Mouse (Mus musculus): ENCODE data around the gene Myo15. TPM values are rescaled to one million over a fixed set of nuclear protein-coding genes. Genes with fewer than 3 reads are reported as not detected.

Myo15 gene
- polyA plus RNA-seq, 1 experiment from 2014 or later: 0.18 TPM

- Histone ChIP-seq H3K27me3 (replicated peaks) (peaks cover 5% of the 10 kb centered on the region; the same call in 1 of the 2 replicates), H3K27ac (no peak overlapping the region), H3K4me2 (replicated peaks) (no peak overlapping the region), H3K4me1 (replicated peaks) (peaks cover 6% of the 10 kb centered on the region), H3K4me3 (replicated peaks) (no peak overlapping the region), H3K36me3 (no peaks in the 10 kb centered on the region), H3K9ac (no peak overlapping the region), H3K9me3 (no peaks in the 10 kb centered on the region)
- WGBS: 72% methylated on average over 1 of the region's 1 CpGs
- ATAC-seq: no peak
Observed at GRCm38 (mm10) chr11:60511893-60512292, 42.8 kb downstream of the Myo15 start.

DNA sequence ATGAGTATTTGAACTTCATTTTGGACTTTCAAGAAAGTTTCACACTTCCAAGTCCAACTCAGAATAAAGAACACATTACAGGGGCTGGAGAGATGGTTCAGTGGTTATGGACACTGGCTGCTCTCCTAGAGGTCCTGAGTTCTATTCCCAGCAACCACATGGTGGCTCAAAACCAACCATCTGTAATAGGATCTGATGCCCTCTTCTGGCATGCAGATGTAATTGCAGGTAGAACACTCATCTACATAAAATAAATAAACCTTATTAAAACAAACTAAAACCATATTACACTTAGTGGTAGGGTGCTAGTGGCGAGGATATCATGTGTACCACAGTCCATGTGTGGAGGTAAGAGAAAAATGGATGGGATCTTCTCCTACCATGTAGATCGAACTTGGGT, 43.4 kb downstream of the Myo15 start:
- Histone ChIP-seq H3K27ac (no peak overlapping the region), H3K4me2 (replicated peaks) (no peak overlapping the region), H3K36me3 (no peaks in the 10 kb centered on the region), H3K27me3 (replicated peaks) (peaks cover 5% of the 10 kb centered on the region; the same call in 1 of the 2 replicates), H3K4me3 (replicated peaks) (no peak overlapping the region), H3K9ac (no peak overlapping the region), H3K4me1 (replicated peaks) (peaks cover 6% of the 10 kb centered on the region), H3K9me3 (no peaks in the 10 kb centered on the region)
- ATAC-seq: no peak
- 91% methylated on average over 2 of the region's 2 CpGs for whole genome bisulfite sequencing

DNA sequence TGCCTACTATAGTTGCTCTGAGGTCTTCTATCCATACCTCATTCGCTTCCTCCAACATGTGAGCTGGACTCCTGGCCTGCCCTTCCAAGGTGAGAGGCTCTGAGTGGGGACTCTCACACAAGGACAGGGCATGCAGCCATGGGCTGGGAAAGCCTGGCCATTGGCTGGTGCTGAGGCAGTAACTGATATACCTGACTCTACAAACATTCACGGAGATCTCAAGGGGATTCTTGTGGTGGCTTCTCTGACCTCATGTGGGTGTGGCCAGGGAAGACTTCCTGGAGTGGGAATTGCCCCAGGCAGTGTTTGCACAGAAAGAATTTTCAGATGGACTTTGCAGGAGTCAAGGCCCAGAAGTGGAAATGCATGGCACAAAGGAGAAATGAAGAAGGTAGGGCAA, 45.8 kb downstream of the Myo15 start:
- H3K4me3 ChIP-seq (replicated peaks): no peak overlapping the region
- no peaks in the 10 kb centered on the region for H3K4me1 ChIP-seq (replicated peaks)
- 46% methylated on average over 2 of the region's 2 CpGs for WGBS
- no peaks in the 10 kb centered on the region for H3K9me3 ChIP-seq
- ATAC-seq: no peak
- H3K36me3 ChIP-seq: no peaks in the 10 kb centered on the region
- 0 out of 2 replicates have a peak, but pooled peaks cover 5% of the 10 kb centered on the region for H3K27me3 ChIP-seq (replicated peaks)
- no peak overlapping the region for H3K4me2 ChIP-seq (replicated peaks)
- H3K27ac ChIP-seq: no peak overlapping the region
- no peak overlapping the region for H3K9ac ChIP-seq

- no peak overlapping the region for H3K4me2 ChIP-seq (replicated peaks)
- H3K9ac ChIP-seq: no peak overlapping the region
- H3K36me3 ChIP-seq: no peaks in the 10 kb centered on the region
- no peaks in the 10 kb centered on the region for H3K4me1 ChIP-seq (replicated peaks)
- 76% methylated on average over 4 of the region's 4 CpGs for WGBS
- H3K27ac ChIP-seq: no peak overlapping the region
- no peak for ATAC-seq
- no peaks in the 10 kb centered on the region for H3K27me3 ChIP-seq (replicated peaks)
- no peak overlapping the region for H3K4me3 ChIP-seq (replicated peaks)
- no peaks in the 10 kb centered on the region for H3K9me3 ChIP-seq
Observed at GRCm38 (mm10) chr11:60518305-60518704, 49.2 kb downstream of the Myo15 start.

DNA sequence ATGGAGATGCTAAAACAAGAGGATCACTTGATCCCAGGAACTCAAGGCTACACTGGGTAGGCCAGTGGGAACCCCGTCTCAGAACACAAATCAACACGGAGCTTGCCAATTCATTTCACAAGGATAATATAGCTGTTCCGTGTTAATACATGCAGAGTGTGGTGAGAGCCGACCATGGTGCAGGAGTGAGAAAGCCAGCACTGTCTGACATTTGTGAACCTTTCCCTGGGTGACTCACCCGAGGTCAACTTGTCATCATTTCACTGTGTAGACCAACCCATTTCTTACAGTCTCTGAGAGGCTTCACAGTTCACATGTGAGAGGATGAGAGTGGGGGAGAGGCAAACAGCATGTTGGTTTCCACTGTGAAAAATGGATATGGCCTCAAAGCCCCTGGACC, 52.9 kb downstream of the Myo15 start:
- no peaks in the 10 kb centered on the region for H3K36me3 ChIP-seq
- WGBS: 78% methylated on average over 5 of the region's 5 CpGs
- no peaks in the 10 kb centered on the region for H3K4me1 ChIP-seq (replicated peaks)

DNA sequence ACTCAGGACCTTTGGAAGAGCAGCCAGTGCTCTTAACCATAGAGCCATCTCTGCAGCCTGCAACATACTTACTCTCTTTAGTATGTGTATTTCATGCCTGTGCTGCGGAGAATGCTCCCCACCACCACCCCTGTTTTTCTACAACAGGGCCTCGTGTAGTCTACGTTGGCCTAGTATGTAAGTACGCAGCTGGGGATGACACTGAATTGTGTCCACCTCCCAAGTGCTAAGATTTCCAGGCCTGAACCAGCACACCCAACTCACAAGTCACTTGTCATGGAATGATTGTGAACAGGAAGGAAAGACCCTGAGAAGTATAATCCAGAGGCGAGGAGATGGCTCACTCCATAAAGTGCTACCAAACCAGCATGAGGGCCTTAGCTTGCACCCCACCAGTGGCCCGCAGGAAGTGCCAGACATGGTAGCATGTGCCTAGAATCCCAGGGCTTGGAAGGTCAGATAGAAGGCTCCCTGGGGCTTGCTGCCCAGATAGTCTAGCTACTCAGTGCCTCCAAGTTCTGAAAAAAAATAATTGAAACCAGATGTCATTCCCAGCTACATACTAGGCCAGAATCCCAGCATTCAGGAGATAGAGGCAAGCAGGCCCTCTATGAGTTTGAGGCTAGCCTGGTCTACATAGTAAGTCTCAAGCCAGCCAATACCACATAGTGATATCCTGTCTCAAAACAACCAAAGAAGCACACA, 53.7 kb downstream of the Myo15 start:
- Histone ChIP-seq H3K36me3 (no peaks in the 10 kb centered on the region), H3K4me2 (replicated peaks) (no peak overlapping the region), H3K27ac (no peak overlapping the region), H3K9ac (no peak overlapping the region), H3K9me3 (no peaks in the 10 kb centered on the region), H3K4me1 (replicated peaks) (no peaks in the 10 kb centered on the region), H3K4me3 (replicated peaks) (no peak overlapping the region), H3K27me3 (replicated peaks) (no peaks in the 10 kb centered on the region)
- WGBS: 91% methylated on average over 6 of the region's 6 CpGs
- ATAC-seq: no peak

More for the DNA sequence above, 52.9 kb downstream of the Myo15 start:
- no peak overlapping the region for H3K27ac ChIP-seq
- H3K27me3 ChIP-seq (replicated peaks): no peaks in the 10 kb centered on the region
- no peak overlapping the region for H3K9ac ChIP-seq
- no peak overlapping the region for H3K4me2 ChIP-seq (replicated peaks)
- no peak overlapping the region for H3K4me3 ChIP-seq (replicated peaks)
- no peak for ATAC-seq
- H3K9me3 ChIP-seq: no peaks in the 10 kb centered on the region

GRCm38 (mm10) chr11:60526461-60526860, 57.3 kb downstream of the Myo15 start:
- Histone ChIP-seq H3K4me1 (replicated peaks) (no peaks in the 10 kb centered on the region), H3K9ac (no peak overlapping the region), H3K27ac (no peak overlapping the region), H3K36me3 (no peaks in the 10 kb centered on the region), H3K27me3 (replicated peaks) (no peaks in the 10 kb centered on the region), H3K4me2 (replicated peaks) (no peak overlapping the region), H3K4me3 (replicated peaks) (no peak overlapping the region), H3K9me3 (no peaks in the 10 kb centered on the region)
- 83% methylated on average over 4 of the region's 4 CpGs for WGBS
- ATAC-seq: no peak

- 0 out of 2 replicates have a peak, but pooled peaks cover 2% of the 10 kb centered on the region for H3K36me3 ChIP-seq
- H3K27me3 ChIP-seq (replicated peaks): no peaks in the 10 kb centered on the region
- no peak overlapping the region for H3K27ac ChIP-seq
- H3K9ac ChIP-seq: no peak overlapping the region
- no peak overlapping the region for H3K4me3 ChIP-seq (replicated peaks)
- H3K4me1 ChIP-seq (replicated peaks): peaks cover 12% of the 10 kb centered on the region
- H3K9me3 ChIP-seq: no peaks in the 10 kb centered on the region
- H3K4me2 ChIP-seq (replicated peaks): no peak overlapping the region
- WGBS: 94% methylated on average over 2 of the region's 2 CpGs
- no peak for ATAC-seq
Observed at GRCm38 (mm10) chr11:60535676-60536075, 66.5 kb downstream of the Myo15 start.

DNA sequence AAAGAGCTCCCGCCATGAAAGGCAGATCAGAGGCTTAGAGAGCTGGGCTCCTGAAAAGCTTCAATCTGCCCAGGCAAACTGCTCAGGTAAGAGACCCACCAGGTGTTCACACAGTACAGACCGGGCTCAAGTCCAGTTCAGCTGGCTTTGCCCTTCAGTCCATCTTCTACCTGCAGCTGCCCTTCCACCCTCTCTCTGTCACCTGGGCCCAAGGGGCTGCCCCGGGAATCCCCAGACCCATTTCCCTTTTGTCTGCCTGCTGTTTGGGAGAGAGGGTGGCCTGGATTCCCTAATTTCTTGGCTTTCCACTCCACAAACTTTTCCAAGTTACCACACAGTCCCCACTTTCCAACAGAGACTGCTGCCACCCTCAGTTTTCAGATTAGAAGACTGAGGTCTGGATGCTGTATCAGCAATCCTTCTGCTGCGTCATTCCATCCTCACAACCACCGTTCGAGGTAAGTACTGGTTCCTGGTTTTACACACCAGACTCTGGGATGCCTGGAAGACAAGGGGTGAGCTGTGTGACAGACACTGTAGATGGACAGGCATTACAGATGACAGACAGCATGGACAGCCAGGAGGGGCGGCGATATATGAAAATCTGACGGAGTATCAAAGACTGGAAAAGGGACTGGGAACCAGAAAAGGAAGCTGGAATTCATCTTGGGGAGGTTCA, 67.2 kb downstream of the Myo15 start, which contains the start of gene Alkbh5:
Alkbh5 (plus strand) TSS at position 202 of the 679 bp plus-strand sequence.
- 18% methylated on average over 9 of the region's 9 CpGs for WGBS
- H3K4me1 ChIP-seq (replicated peaks): peaks cover 16% of the 10 kb centered on the region
- no peak for ATAC-seq
- no peaks in the 10 kb centered on the region for H3K27me3 ChIP-seq (replicated peaks)
- H3K9me3 ChIP-seq: no peaks in the 10 kb centered on the region
- peak within 1 kb of the TSS; percentile 100 for H3K27ac ChIP-seq
- H3K4me2 ChIP-seq (replicated peaks): peak within 1 kb of the TSS; percentile 78
- 0 out of 2 replicates have a peak, but pooled peaks cover 2% of the 10 kb centered on the region for H3K36me3 ChIP-seq
- peak within 1 kb of the TSS; percentile 90 for H3K4me3 ChIP-seq (replicated peaks)
- H3K9ac ChIP-seq: peak within 1 kb of the TSS; percentile 74

DNA sequence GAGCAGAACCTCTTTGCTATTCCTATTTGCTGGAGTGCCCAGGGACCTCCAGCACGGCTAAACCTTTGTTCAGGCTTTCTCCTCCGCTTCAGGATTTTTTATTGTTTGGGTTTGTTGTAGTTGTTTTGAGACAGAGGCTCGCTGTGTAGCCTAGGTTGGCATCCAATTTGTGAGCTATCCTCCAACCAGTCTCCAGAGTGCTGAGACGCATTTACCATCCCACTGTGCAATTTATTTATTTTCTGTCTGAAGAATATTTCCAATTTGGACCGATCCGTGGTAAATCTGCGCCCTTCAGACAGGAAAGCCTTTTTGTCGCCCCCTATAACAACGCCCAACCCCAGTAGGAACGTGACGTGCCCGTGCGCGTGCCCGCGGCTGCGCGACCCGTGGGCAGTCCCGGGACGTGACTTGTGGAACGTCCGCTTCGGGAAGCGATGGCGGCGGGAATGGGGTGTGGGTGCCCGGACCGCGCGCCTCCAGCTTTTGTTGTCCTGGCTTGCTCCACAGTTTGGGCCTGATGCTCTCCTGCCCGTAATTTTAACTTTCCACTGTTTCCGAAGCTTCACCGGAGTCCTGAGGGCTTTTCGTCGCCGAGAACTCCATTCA, 67.8 kb downstream of the Myo15 start:
- 0% methylated on average over 37 of the region's 37 CpGs for WGBS
- Histone ChIP-seq H3K9me3 (no peaks in the 10 kb centered on the region), H3K36me3 (0 out of 2 replicates have a peak, but pooled peaks cover 2% of the 10 kb centered on the region), H3K4me3 (replicated peaks) (peak overlapping the region; percentile 90), H3K27me3 (replicated peaks) (no peaks in the 10 kb centered on the region), H3K9ac (peak overlapping the region; percentile 74), H3K27ac (peak overlapping the region; percentile 100), H3K4me2 (replicated peaks) (peak overlapping the region; percentile 78), H3K4me1 (replicated peaks) (peaks cover 19% of the 10 kb centered on the region)
- peak; percentile 85 for ATAC-seq

GRCm38 (mm10) chr11:60537468-60538347, 68.6 kb downstream of the Myo15 start:
- Histone ChIP-seq H3K27ac (peak overlapping the region; percentile 100), H3K4me3 (replicated peaks) (peak overlapping the region; percentile 90), H3K4me2 (replicated peaks) (peak overlapping the region; percentile 78), H3K4me1 (replicated peaks) (peaks cover 25% of the 10 kb centered on the region), H3K9me3 (no peaks in the 10 kb centered on the region), H3K27me3 (replicated peaks) (no peaks in the 10 kb centered on the region), H3K36me3 (0 out of 2 replicates have a peak, but pooled peaks cover 2% of the 10 kb centered on the region), H3K9ac (peak overlapping the region; percentile 95)
- under 1% methylated on average over 89 of the region's 91 CpGs for WGBS
- peak; percentile 91 for ATAC-seq

All from intestine, embryonic 15.5 days (tissue).